11 mouse cellular contexts compared by ENCODE assay signal in the genomic region with DNA sequence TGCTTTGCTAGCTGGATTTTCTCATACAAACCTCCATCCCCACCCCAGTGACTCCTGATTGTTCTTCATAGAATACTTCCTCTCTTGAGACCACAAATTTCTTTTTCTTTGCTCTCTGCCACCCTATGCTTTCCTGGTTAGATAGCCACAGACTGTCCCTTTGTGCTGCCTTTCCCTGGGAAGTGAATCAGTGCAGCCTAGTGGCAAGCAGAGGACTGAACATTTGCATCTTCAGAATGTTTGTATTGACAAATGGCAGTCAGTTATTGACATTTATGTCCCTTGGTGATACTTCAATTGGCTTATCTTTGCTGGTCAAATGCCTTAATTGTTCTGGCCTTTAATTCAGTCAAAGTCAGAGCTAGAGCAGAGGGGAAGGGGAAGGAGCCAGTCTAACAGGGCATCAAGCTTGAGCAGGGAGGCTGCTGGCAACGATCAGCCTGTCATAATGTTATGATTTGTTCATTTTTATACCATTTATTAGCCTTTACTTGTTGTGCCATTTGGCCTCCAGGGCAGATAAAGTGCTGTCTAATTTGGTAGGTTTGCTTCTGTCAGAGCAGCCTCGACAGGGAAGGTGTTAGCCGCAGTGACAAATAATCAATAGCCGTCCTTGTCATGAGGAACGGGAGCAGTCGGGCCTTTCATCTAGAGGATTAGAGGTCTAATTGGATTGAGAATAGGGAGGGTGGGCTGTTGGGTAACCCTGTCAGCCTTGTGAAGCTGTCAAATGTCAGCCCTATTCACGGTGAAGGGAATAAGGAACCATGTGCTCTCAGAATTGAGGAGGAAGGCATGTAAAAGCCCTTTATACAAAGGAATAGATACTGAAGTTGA. TPM values are rescaled to one million over a fixed set of nuclear protein-coding genes. Genes with fewer than 3 reads are reported as not detected.
DNase-seq lines count a peak whose midpoint lies in the region; ATAC-seq and TF ChIP-seq lines count a peak whose summit lies in the region.
"Had no signal": no experiment of that assay in that cellular context is flagged by ENCODE, and none has a peak within 500 bp of the region (broad histone marks: within the 10 kb centered on the region; RNA-seq: fewer than 3 reads in every experiment).

No protein-coding gene starts in this region.

- no peaks in the 10 kb centered on the region for H3K27me3 ChIP-seq in forebrain, embryonic 16.5 days (replicated peaks; ENCODE audit: control insufficient read depth, insufficient read depth, low read length)
- H3K27me3 ChIP-seq in midbrain, embryonic 13.5 days, result peaks cover 7% of the 10 kb centered on the region; the same call in 1 of the 2 replicates
- no peaks in the 10 kb centered on the region for H3K27me3 ChIP-seq in kidney, embryonic 14.5 days (ENCODE audit: control insufficient read depth, insufficient read depth, low read length)
- H3K27me3 ChIP-seq: embryonic facial prominence, embryonic 12.5 days; heart, embryonic 15.5 days had no signal

- H3K4me1 ChIP-seq in cortical plate, adult 2 months (ENCODE audit: control insufficient read depth, insufficient read depth, low read length), result no peaks in the 10 kb centered on the region
- 0 out of 2 replicates have a peak, but pooled peaks cover 2% of the 10 kb centered on the region for H3K4me1 ChIP-seq in forebrain, embryonic 16.5 days (replicated peaks; ENCODE audit: control insufficient read depth, insufficient read depth, low read length)
- H3K4me1 ChIP-seq in midbrain, embryonic 13.5 days (replicated peaks), result peaks cover 12% of the 10 kb centered on the region
- H3K4me1 ChIP-seq in kidney, embryonic 14.5 days (ENCODE audit: control insufficient read depth, insufficient read depth, low read length), result no peaks in the 10 kb centered on the region
- H3K4me1 ChIP-seq: embryonic facial prominence, embryonic 12.5 days; heart, embryonic 15.5 days had no signal

- peak; percentile 76 for ATAC-seq in forebrain, embryonic 16.5 days
- peak; percentile 97 for ATAC-seq in midbrain, embryonic 13.5 days
- ATAC-seq in kidney, embryonic 14.5 days (ENCODE audit: low FRiP score, low TSS enrichment), result no peak

- no peak overlapping the region for H3K9ac ChIP-seq in forebrain, embryonic 16.5 days (replicated peaks; ENCODE audit: low read depth, low read length)
- no peak overlapping the region for H3K9ac ChIP-seq in midbrain, embryonic 13.5 days (replicated peaks)
- H3K9ac ChIP-seq in kidney, embryonic 14.5 days (ENCODE audit: low read depth, low read length), result no peak overlapping the region
- H3K9ac ChIP-seq: embryonic facial prominence, embryonic 12.5 days; heart, embryonic 15.5 days; lung, embryonic 14.5 days had no signal

- peak; percentile 13 for DNase-seq in 416B (ENCODE audit: low read depth)
- DNase-seq in urinary bladder, postnatal 10 days (ENCODE audit: low spot score), result no peak
- no peak for DNase-seq in right cerebral cortex, postnatal 14 days
- DNase-seq: kidney, postnatal 14 days; lung, embryonic 14.5 days had no signal

- peak; percentile 19; the same call in 1 of the 2 replicates for TF ChIP-seq CTCF in cortical plate, adult 2 months (IDR thresholded peaks at IDR 0.05; ENCODE audit: extremely low read depth, insufficient read depth, low read length)

- H3K9me3 ChIP-seq in forebrain, embryonic 16.5 days (ENCODE audit: control insufficient read depth, low read length), result no peaks in the 10 kb centered on the region
- no peaks in the 10 kb centered on the region for H3K9me3 ChIP-seq in midbrain, embryonic 13.5 days
- H3K9me3 ChIP-seq in kidney, embryonic 14.5 days (ENCODE audit: control insufficient read depth, low read length), result no peaks in the 10 kb centered on the region
- H3K9me3 ChIP-seq: embryonic facial prominence, embryonic 12.5 days; heart, embryonic 15.5 days had no signal

- H3K4me2 ChIP-seq in forebrain, embryonic 16.5 days (ENCODE audit: low read length), result no peak overlapping the region
- H3K4me2 ChIP-seq in midbrain, embryonic 13.5 days (replicated peaks), result peak overlapping the region; percentile 1
- H3K4me2 ChIP-seq in kidney, embryonic 14.5 days (replicated peaks; ENCODE audit: low read depth, low read length), result no peak overlapping the region
- H3K4me2 ChIP-seq: embryonic facial prominence, embryonic 12.5 days; heart, embryonic 15.5 days; lung, embryonic 14.5 days had no signal

- H3K4me3 ChIP-seq in cortical plate, adult 2 months (ENCODE audit: insufficient read depth, low read length), result no peak overlapping the region
- H3K4me3 ChIP-seq in forebrain, embryonic 16.5 days (replicated peaks; ENCODE audit: low read length), result no peak overlapping the region
- H3K4me3 ChIP-seq in midbrain, embryonic 13.5 days (replicated peaks), result no peak overlapping the region
- no peak overlapping the region for H3K4me3 ChIP-seq in kidney, embryonic 14.5 days (ENCODE audit: low read length)
- H3K4me3 ChIP-seq: embryonic facial prominence, embryonic 12.5 days; heart, embryonic 15.5 days had no signal

- H3K36me3 ChIP-seq in forebrain, embryonic 16.5 days (ENCODE audit: control insufficient read depth, insufficient read depth), result no peaks in the 10 kb centered on the region
- no peaks in the 10 kb centered on the region for H3K36me3 ChIP-seq in midbrain, embryonic 13.5 days
- no peaks in the 10 kb centered on the region for H3K36me3 ChIP-seq in kidney, embryonic 14.5 days (ENCODE audit: control insufficient read depth, insufficient read depth, low read length)
- H3K36me3 ChIP-seq: embryonic facial prominence, embryonic 12.5 days; heart, embryonic 15.5 days had no signal

- no peak for TF ChIP-seq POLR2A in cortical plate, adult 2 months (IDR thresholded peaks at IDR 0.05; ENCODE audit: extremely low read depth, insufficient read depth, low read length)

- 3% methylated on average over 7 of the region's 7 CpGs for WGBS in forebrain, embryonic 16.5 days
- WGBS in midbrain, embryonic 13.5 days, result 2% methylated on average over 7 of the region's 7 CpGs
- WGBS in kidney, embryonic 14.5 days, result 22% methylated on average over 7 of the region's 7 CpGs

- H3K27ac ChIP-seq in cortical plate, adult 2 months (ENCODE audit: insufficient read depth, low read length), result no peak overlapping the region
- no peak overlapping the region for H3K27ac ChIP-seq in forebrain, embryonic 16.5 days (ENCODE audit: low read length)
- H3K27ac ChIP-seq in midbrain, embryonic 13.5 days, result peak overlapping the region; percentile 26
- H3K27ac ChIP-seq in kidney, embryonic 14.5 days (ENCODE audit: low read depth, low read length), result no peak overlapping the region
- H3K27ac ChIP-seq: embryonic facial prominence, embryonic 12.5 days; heart, embryonic 15.5 days had no signal

RNA-seq across cellular contexts. Expression of gene Invs, which starts 55.6 kb away (rescaled TPM):
- polyA plus RNA-seq in cortical plate, adult 2 months (2012; rRNA removed), result 10.4 and 10.7 TPM in 2 replicates
- 6.8 and 9.3 TPM in 2 replicates for polyA plus RNA-seq in forebrain, embryonic 16.5 days (2015; fragmentation: Nextera tagmentation; extraction: Ambion mirVana)
- polyA plus RNA-seq in midbrain, embryonic 13.5 days (2015; fragmentation: Nextera tagmentation; extraction: Ambion mirVana), result 7.6 and 7.7 TPM in 2 replicates
- polyA plus RNA-seq in kidney, embryonic 14.5 days (2014; fragmentation: Nextera tagmentation; extraction: Ambion mirVana), result 7.8 and 11.6 TPM in 2 replicates

RNA-seq across cellular contexts. Expression of gene Erp44, which starts 55.8 kb away (rescaled TPM):
- 25.0 and 28.6 TPM in 2 replicates for polyA plus RNA-seq in cortical plate, adult 2 months (2012; rRNA removed)
- 65.4 and 76.3 TPM in 2 replicates for polyA plus RNA-seq in forebrain, embryonic 16.5 days (2015; fragmentation: Nextera tagmentation; extraction: Ambion mirVana)
- 60.6 and 62.5 TPM in 2 replicates for polyA plus RNA-seq in midbrain, embryonic 13.5 days (2015; fragmentation: Nextera tagmentation; extraction: Ambion mirVana)
- polyA plus RNA-seq in kidney, embryonic 14.5 days (2014; fragmentation: Nextera tagmentation; extraction: Ambion mirVana), result 67.0 and 79.4 TPM in 2 replicates
